9 mouse cellular contexts compared by ENCODE assay signal in the genomic region with DNA sequence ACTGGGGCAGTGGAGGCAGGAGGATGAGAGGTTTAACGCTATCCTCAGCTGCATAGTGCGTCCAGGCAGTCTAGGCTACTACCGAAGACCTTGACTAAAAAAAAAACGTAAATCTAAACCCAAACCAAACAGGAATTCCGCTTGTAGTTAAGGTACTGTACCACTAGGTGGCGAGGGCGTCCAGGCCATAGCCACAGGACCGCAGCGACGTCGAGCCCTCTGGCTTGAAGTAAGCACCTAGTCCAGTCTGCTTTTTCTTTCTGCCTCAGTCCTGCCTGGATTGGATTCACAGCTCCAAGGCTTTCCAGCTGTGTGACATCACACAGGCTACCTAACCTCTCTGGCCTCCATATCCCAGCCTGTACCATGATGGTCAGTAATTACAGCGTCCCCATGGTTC. TPM values are rescaled to one million over a fixed set of nuclear protein-coding genes. Genes with fewer than 3 reads are reported as not detected.
A peak's percentile ranks its signal among the peaks of the same experiment; 100 is the strongest.
DNase-seq lines count a peak whose midpoint lies in the region; ATAC-seq and TF ChIP-seq lines count a peak whose summit lies in the region.
"Had no signal": no experiment of that assay in that cellular context is flagged by ENCODE, and none has a peak within 500 bp of the region (broad histone marks: within the 10 kb centered on the region; RNA-seq: fewer than 3 reads in every experiment).

No protein-coding gene starts in this region.

- ATAC-seq in activated CD4-positive, CD25-positive, alpha-beta regulatory T cell, adult 4 months: peak; percentile 38
- peak; percentile 46; the same call in 1 of the 2 replicates for ATAC-seq in intestine, embryonic 16.5 days
- ATAC-seq in megakaryocyte progenitor cell, adult 5-6 weeks (replicated peaks; ENCODE audit: poor library complexity): peak; percentile 90

- H3K27me3 ChIP-seq in intestine, embryonic 16.5 days (replicated peaks; ENCODE audit: control insufficient read depth, insufficient read depth, low read length): peaks cover 11% of the 10 kb centered on the region; the same call in 1 of the 2 replicates

- TF ChIP-seq POLR2A in cortical plate, adult 2 months (IDR thresholded peaks at IDR 0.05; ENCODE audit: extremely low read depth, insufficient read depth, low read length): no peak

- H3K4me1 ChIP-seq in cortical plate, adult 2 months (ENCODE audit: control insufficient read depth, insufficient read depth, low read length): no peaks in the 10 kb centered on the region
- H3K4me1 ChIP-seq in intestine, embryonic 16.5 days (ENCODE audit: control insufficient read depth, insufficient read depth, low read length): no peaks in the 10 kb centered on the region

- H3K4me3 ChIP-seq in cortical plate, adult 2 months (ENCODE audit: insufficient read depth, low read length): no peak overlapping the region
- H3K4me3 ChIP-seq in intestine, embryonic 16.5 days (ENCODE audit: low read length): no peak overlapping the region
- H3K4me3 ChIP-seq: heart, embryonic 13.5 days had no signal

- peak; percentile 64 for DNase-seq in layer of hippocampus, adult 11-12 months (ENCODE audit: low spot score)
- DNase-seq in layer of hippocampus, postnatal 10 days (ENCODE audit: low spot score in 2 of 2): no peak
- DNase-seq in CD4-positive, CD25-positive, alpha-beta regulatory T cell, adult 2 months (ENCODE audit: low read depth, low spot score): peak; percentile 92
- DNase-seq in thymus, postnatal 36 days: peak; percentile 62 to 69

- no peak overlapping the region for H3K4me2 ChIP-seq in intestine, embryonic 16.5 days (ENCODE audit: low read depth, low read length)
- H3K4me2 ChIP-seq: heart, embryonic 13.5 days had no signal

- H3K27ac ChIP-seq in cortical plate, adult 2 months (ENCODE audit: insufficient read depth, low read length): no peak overlapping the region
- H3K27ac ChIP-seq in intestine, embryonic 16.5 days (ENCODE audit: low read length): no peak overlapping the region
- H3K27ac ChIP-seq: heart, embryonic 13.5 days had no signal

- no peaks in the 10 kb centered on the region for H3K36me3 ChIP-seq in intestine, embryonic 16.5 days (ENCODE audit: control insufficient read depth, insufficient read depth, low read length)
- H3K36me3 ChIP-seq: heart, embryonic 13.5 days had no signal

- H3K9me3 ChIP-seq in intestine, embryonic 16.5 days (ENCODE audit: control insufficient read depth, low read length): no peaks in the 10 kb centered on the region
- H3K9me3 ChIP-seq: heart, embryonic 13.5 days had no signal

- TF ChIP-seq CTCF in cortical plate, adult 2 months (IDR thresholded peaks at IDR 0.05; ENCODE audit: extremely low read depth, insufficient read depth, low read length): peak; percentile 88

- 10% methylated on average over 12 of the region's 12 CpGs for WGBS in intestine, embryonic 16.5 days

- no peak overlapping the region for H3K9ac ChIP-seq in intestine, embryonic 16.5 days (ENCODE audit: low read depth, low read length)
- H3K9ac ChIP-seq: heart, embryonic 13.5 days had no signal

RNA-seq across cellular contexts. Expression of a gene that starts 5.1 kb away (rescaled TPM):
- 100 to 1,000 TPM; 180 to 190 TPM for total RNA-seq in layer of hippocampus, postnatal 10 days (2021)
- 10 to 100 TPM; 26.9 to 41.1 TPM for polyA plus RNA-seq in activated CD4-positive, CD25-positive, alpha-beta regulatory T cell, adult 4 months (2017; shearing (Covaris generic))
- polyA plus RNA-seq in cortical plate, adult 2 months (2012; rRNA removed): 254 and 258 TPM in 2 replicates
- 2.1 and 2.7 TPM in 2 replicates for polyA plus RNA-seq in intestine, embryonic 16.5 days (2015; fragmentation: Nextera tagmentation; extraction: Ambion mirVana)
- not detected in 2 replicates for total RNA-seq in megakaryocyte progenitor cell, adult 5-6 weeks (2015)
- 0.47 TPM in 1 of 2 replicates, not detected in the other for total RNA-seq in megakaryocyte progenitor cell, adult 5-6 weeks (2017)

RNA-seq across cellular contexts. Expression of a gene that starts 13.7 kb away (rescaled TPM):
- total RNA-seq in layer of hippocampus, postnatal 10 days (2021): 100 to 1,000 TPM; 516 to 558 TPM
- polyA plus RNA-seq in activated CD4-positive, CD25-positive, alpha-beta regulatory T cell, adult 4 months (2017; shearing (Covaris generic)): 1,000 to 10,000 TPM; 1,853 to 2,245 TPM
- polyA plus RNA-seq in cortical plate, adult 2 months (2012; rRNA removed): 525 and 561 TPM in 2 replicates
- 853 and 934 TPM in 2 replicates for polyA plus RNA-seq in intestine, embryonic 16.5 days (2015; fragmentation: Nextera tagmentation; extraction: Ambion mirVana)
- total RNA-seq in megakaryocyte progenitor cell, adult 5-6 weeks (2015): 2,101 and 2,175 TPM in 2 replicates
- total RNA-seq in megakaryocyte progenitor cell, adult 5-6 weeks (2017): 2,717 and 3,085 TPM in 2 replicates

RNA-seq across cellular contexts. Expression of a gene that starts 15.1 kb away (rescaled TPM):
- total RNA-seq in layer of hippocampus, postnatal 10 days (2021): 1 to 10 TPM in 1 of 2 experiments, not detected in 1; 2.1 TPM
- not detected for polyA plus RNA-seq in activated CD4-positive, CD25-positive, alpha-beta regulatory T cell, adult 4 months (2017; shearing (Covaris generic))
- polyA plus RNA-seq in cortical plate, adult 2 months (2012; rRNA removed): 0.15 and 0.47 TPM in 2 replicates
- polyA plus RNA-seq in intestine, embryonic 16.5 days (2015; fragmentation: Nextera tagmentation; extraction: Ambion mirVana): not detected in 2 replicates
- total RNA-seq in megakaryocyte progenitor cell, adult 5-6 weeks (2015): not detected in 2 replicates
- not detected in 2 replicates for total RNA-seq in megakaryocyte progenitor cell, adult 5-6 weeks (2017)
- polyA plus RNA-seq: heart, embryonic 13.5 days had no signal

RNA-seq across cellular contexts. Expression of a gene that starts 26.9 kb away (rescaled TPM):
- total RNA-seq in layer of hippocampus, postnatal 10 days (2021): 100 to 1,000 TPM; 473 to 520 TPM
- 10 to 100 TPM; 34.7 to 38.1 TPM for polyA plus RNA-seq in activated CD4-positive, CD25-positive, alpha-beta regulatory T cell, adult 4 months (2017; shearing (Covaris generic))
- polyA plus RNA-seq in cortical plate, adult 2 months (2012; rRNA removed): 371 and 398 TPM in 2 replicates
- 56.6 and 57.4 TPM in 2 replicates for polyA plus RNA-seq in intestine, embryonic 16.5 days (2015; fragmentation: Nextera tagmentation; extraction: Ambion mirVana)
- 70.9 and 74.6 TPM in 2 replicates for total RNA-seq in megakaryocyte progenitor cell, adult 5-6 weeks (2015)
- 171 and 186 TPM in 2 replicates for total RNA-seq in megakaryocyte progenitor cell, adult 5-6 weeks (2017)

Comparison
In these comparisons a context has a peak if more than half of its experiments do, and no peak if none do; other contexts are left out.
1. DNase-seq: peak in layer of hippocampus, adult 11-12 months (single experiment), CD4-positive, CD25-positive, alpha-beta regulatory T cell, adult 2 months (single experiment) and thymus, postnatal 36 days (2 of 2); none in layer of hippocampus, postnatal 10 days (0 of 2).
2. ATAC-seq: peak in every context shown above with its lines; median percentile 90 in megakaryocyte progenitor cell, adult 5-6 weeks; 46 in intestine, embryonic 16.5 days; 38 in activated CD4-positive, CD25-positive, alpha-beta regulatory T cell, adult 4 months.